Mouse (Mus musculus): Measurements from ENCODE around the gene Ptpn3. TPM values are rescaled to one million over a fixed set of nuclear protein-coding genes. Genes with fewer than 3 reads are reported as not detected.
"Not testable (repeated sequence)": the region's sequence is repeated elsewhere in the genome, so short reads cannot be mapped to it uniquely, and the experiment has no call there.

Gene Ptpn3
- polyA plus RNA-seq, 1 experiment from 2014 or later = 2.6 TPM

DNA sequence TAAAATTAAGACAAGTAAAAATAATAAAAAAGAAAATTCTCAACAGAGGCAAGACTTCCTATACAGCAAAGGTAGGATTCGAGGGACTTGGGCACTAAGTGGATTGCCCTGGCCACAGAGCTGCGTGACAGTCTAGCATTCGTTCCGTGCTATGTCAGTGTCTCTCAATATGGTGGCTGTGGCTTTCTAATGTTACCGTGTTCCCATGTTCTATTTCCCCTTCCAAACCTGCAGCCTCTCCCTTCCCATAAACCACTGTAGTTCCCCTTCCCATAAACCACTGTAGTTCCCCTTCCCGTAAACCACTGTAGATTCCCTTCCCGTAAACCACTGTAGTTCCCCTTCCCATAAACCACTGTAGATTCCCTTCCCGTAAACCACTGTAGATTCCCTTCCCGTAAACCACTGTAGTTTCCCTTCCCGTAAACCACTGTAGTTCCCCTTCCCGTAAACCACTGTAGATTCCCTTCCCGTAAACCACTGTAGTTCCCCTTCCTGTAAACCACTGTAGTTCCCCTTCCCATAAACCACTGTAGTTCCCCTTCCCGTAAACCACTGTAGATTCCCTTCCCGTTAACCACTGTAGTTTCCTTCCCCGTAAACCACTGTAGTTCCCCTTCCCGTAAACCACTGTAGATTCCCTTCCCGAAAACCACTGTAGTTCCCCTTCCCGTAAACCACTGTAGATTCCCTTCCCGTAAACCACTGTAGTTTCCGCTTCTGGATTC is 102.8 kb downstream of the Ptpn3 start:
- not testable (repeated sequence) for H3K4me3 ChIP-seq (replicated peaks; ENCODE audit: low read length); H3K27me3 ChIP-seq (replicated peaks; ENCODE audit: control insufficient read depth, insufficient read depth, low read length); ATAC-seq; H3K27ac ChIP-seq (ENCODE audit: low read length); H3K9me3 ChIP-seq (ENCODE audit: control insufficient read depth, low read length); H3K4me2 ChIP-seq (ENCODE audit: low read length); H3K9ac ChIP-seq (replicated peaks; ENCODE audit: low read depth, low read length); H3K36me3 ChIP-seq (ENCODE audit: control insufficient read depth, insufficient read depth); H3K4me1 ChIP-seq (replicated peaks; ENCODE audit: control insufficient read depth, insufficient read depth, low read length)
- WGBS = 98% methylated on average over 20 of the region's 20 CpGs

DNA sequence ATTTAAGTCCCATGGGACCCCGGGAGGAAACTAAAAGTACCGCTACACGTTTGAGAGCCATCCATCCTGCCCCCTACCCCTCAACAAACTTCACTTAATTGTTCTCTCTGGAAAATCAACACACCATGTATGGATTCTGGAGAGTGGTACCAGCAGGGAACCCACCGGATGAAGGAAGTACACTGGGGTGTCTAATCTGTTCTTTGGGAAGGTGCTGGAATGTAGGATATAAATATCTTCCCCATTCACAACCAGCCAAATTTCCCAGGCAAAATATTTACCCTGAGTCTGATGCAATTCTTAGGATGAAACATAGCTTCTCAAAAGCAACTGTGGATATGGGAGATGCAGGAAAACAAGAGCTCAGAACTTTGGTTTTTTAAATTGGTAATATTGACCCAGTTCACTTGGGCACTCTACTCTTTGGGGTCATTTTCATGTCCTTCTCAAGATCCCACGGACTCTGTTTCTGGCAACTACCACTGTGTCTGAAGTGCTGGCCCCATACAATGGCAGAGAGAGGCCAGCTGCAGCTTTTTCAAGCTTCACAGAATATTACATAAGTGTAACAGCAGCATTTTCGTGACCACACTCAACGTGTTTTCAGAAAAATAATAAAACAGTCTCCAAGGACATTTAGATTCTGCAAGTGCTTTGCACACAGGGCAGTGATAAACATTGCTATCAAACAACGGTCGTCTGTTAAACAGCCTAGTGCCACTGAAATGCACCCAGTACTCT is 109.9 kb downstream of the Ptpn3 start:
- 74% methylated on average over 9 of the region's 9 CpGs for WGBS
- H3K4me3 ChIP-seq (replicated peaks; ENCODE audit: low read length) = no peak overlapping the region
- no peaks in the 10 kb centered on the region for H3K9me3 ChIP-seq (ENCODE audit: control insufficient read depth, low read length)
- H3K4me1 ChIP-seq (replicated peaks; ENCODE audit: control insufficient read depth, insufficient read depth, low read length) = no peaks in the 10 kb centered on the region
- H3K4me2 ChIP-seq (ENCODE audit: low read length) = no peak overlapping the region
- no peaks in the 10 kb centered on the region for H3K27me3 ChIP-seq (replicated peaks; ENCODE audit: control insufficient read depth, insufficient read depth, low read length)
- no peaks in the 10 kb centered on the region for H3K36me3 ChIP-seq (ENCODE audit: control insufficient read depth, insufficient read depth)
- H3K9ac ChIP-seq (replicated peaks; ENCODE audit: low read depth, low read length) = no peak overlapping the region
- no peak overlapping the region for H3K27ac ChIP-seq (ENCODE audit: low read length)
- no peak for ATAC-seq

GRCm38 (mm10) chr4:57189881-57190280 is 111.8 kb downstream of the Ptpn3 start:
- no peak overlapping the region for H3K27ac ChIP-seq (ENCODE audit: low read length)
- H3K9ac ChIP-seq (replicated peaks; ENCODE audit: low read depth, low read length) = no peak overlapping the region
- H3K36me3 ChIP-seq (ENCODE audit: control insufficient read depth, insufficient read depth) = no peaks in the 10 kb centered on the region
- no peak overlapping the region for H3K4me3 ChIP-seq (replicated peaks; ENCODE audit: low read length)
- H3K9me3 ChIP-seq (ENCODE audit: control insufficient read depth, low read length) = no peaks in the 10 kb centered on the region
- H3K27me3 ChIP-seq (replicated peaks; ENCODE audit: control insufficient read depth, insufficient read depth, low read length) = no peaks in the 10 kb centered on the region
- 90% methylated on average over 2 of the region's 2 CpGs for WGBS
- no peak overlapping the region for H3K4me2 ChIP-seq (ENCODE audit: low read length)
- ATAC-seq = no peak
- H3K4me1 ChIP-seq (replicated peaks; ENCODE audit: control insufficient read depth, insufficient read depth, low read length) = no peaks in the 10 kb centered on the region

GRCm38 (mm10) chr4:57186035-57186434 is 115.6 kb downstream of the Ptpn3 start:
- Histone ChIP-seq H3K4me3 (replicated peaks; ENCODE audit: low read length) (no peak overlapping the region), H3K4me1 (replicated peaks; ENCODE audit: control insufficient read depth, insufficient read depth, low read length) (no peaks in the 10 kb centered on the region), H3K9me3 (ENCODE audit: control insufficient read depth, low read length) (no peaks in the 10 kb centered on the region), H3K27me3 (replicated peaks; ENCODE audit: control insufficient read depth, insufficient read depth, low read length) (no peaks in the 10 kb centered on the region), H3K9ac (replicated peaks; ENCODE audit: low read depth, low read length) (no peak overlapping the region), H3K4me2 (ENCODE audit: low read length) (no peak overlapping the region), H3K27ac (ENCODE audit: low read length) (no peak overlapping the region), H3K36me3 (ENCODE audit: control insufficient read depth, insufficient read depth) (no peaks in the 10 kb centered on the region)
- 49% methylated on average over 6 of the region's 6 CpGs for WGBS
- no peak for ATAC-seq

GRCm38 (mm10) chr4:57185462-57185861 is 116.2 kb downstream of the Ptpn3 start:
- Histone ChIP-seq H3K9ac (replicated peaks; ENCODE audit: low read depth, low read length) (no peak overlapping the region), H3K4me1 (replicated peaks; ENCODE audit: control insufficient read depth, insufficient read depth, low read length) (no peaks in the 10 kb centered on the region), H3K4me3 (replicated peaks; ENCODE audit: low read length) (no peak overlapping the region), H3K9me3 (ENCODE audit: control insufficient read depth, low read length) (no peaks in the 10 kb centered on the region), H3K4me2 (ENCODE audit: low read length) (no peak overlapping the region), H3K27me3 (replicated peaks; ENCODE audit: control insufficient read depth, insufficient read depth, low read length) (no peaks in the 10 kb centered on the region), H3K36me3 (ENCODE audit: control insufficient read depth, insufficient read depth) (no peaks in the 10 kb centered on the region), H3K27ac (ENCODE audit: low read length) (no peak overlapping the region)
- WGBS = 81% methylated on average over 8 of the region's 8 CpGs
- ATAC-seq = no peak

GRCm38 (mm10) chr4:57183493-57183892 is 118.1 kb downstream of the Ptpn3 start:
- no peaks in the 10 kb centered on the region for H3K36me3 ChIP-seq (ENCODE audit: control insufficient read depth, insufficient read depth)
- 74% methylated on average over 4 of the region's 4 CpGs for WGBS

GRCm38 (mm10) chr4:57181538-57181937 is 120.1 kb downstream of the Ptpn3 start:
- 70% methylated on average over 1 of the region's 1 CpGs for WGBS
- Histone ChIP-seq H3K4me3 (replicated peaks; ENCODE audit: low read length) (no peak overlapping the region), H3K9me3 (ENCODE audit: control insufficient read depth, low read length) (no peaks in the 10 kb centered on the region), H3K36me3 (ENCODE audit: control insufficient read depth, insufficient read depth) (no peaks in the 10 kb centered on the region), H3K4me1 (replicated peaks; ENCODE audit: control insufficient read depth, insufficient read depth, low read length) (no peaks in the 10 kb centered on the region), H3K4me2 (ENCODE audit: low read length) (no peak overlapping the region), H3K27me3 (replicated peaks; ENCODE audit: control insufficient read depth, insufficient read depth, low read length) (no peaks in the 10 kb centered on the region), H3K27ac (ENCODE audit: low read length) (no peak overlapping the region), H3K9ac (replicated peaks; ENCODE audit: low read depth, low read length) (no peak overlapping the region)
- ATAC-seq = no peak

More at GRCm38 (mm10) chr4:57183493-57183892, 118.1 kb downstream of the Ptpn3 start:
- no peak overlapping the region for H3K4me3 ChIP-seq (replicated peaks; ENCODE audit: low read length)
- H3K9me3 ChIP-seq (ENCODE audit: control insufficient read depth, low read length) = no peaks in the 10 kb centered on the region
- H3K27me3 ChIP-seq (replicated peaks; ENCODE audit: control insufficient read depth, insufficient read depth, low read length) = no peaks in the 10 kb centered on the region
- no peak for ATAC-seq
- no peak overlapping the region for H3K27ac ChIP-seq (ENCODE audit: low read length)
- H3K9ac ChIP-seq (replicated peaks; ENCODE audit: low read depth, low read length) = no peak overlapping the region
- no peak overlapping the region for H3K4me2 ChIP-seq (ENCODE audit: low read length)
- no peaks in the 10 kb centered on the region for H3K4me1 ChIP-seq (replicated peaks; ENCODE audit: control insufficient read depth, insufficient read depth, low read length)

- no peaks in the 10 kb centered on the region for H3K9me3 ChIP-seq (ENCODE audit: control insufficient read depth, low read length)
- H3K4me2 ChIP-seq (ENCODE audit: low read length) = no peak overlapping the region
- whole genome bisulfite sequencing = 69% methylated on average over 4 of the region's 4 CpGs
- no peak overlapping the region for H3K9ac ChIP-seq (replicated peaks; ENCODE audit: low read depth, low read length)
- no peaks in the 10 kb centered on the region for H3K36me3 ChIP-seq (ENCODE audit: control insufficient read depth, insufficient read depth)
- H3K27me3 ChIP-seq (replicated peaks; ENCODE audit: control insufficient read depth, insufficient read depth, low read length) = no peaks in the 10 kb centered on the region
- no peak overlapping the region for H3K4me3 ChIP-seq (replicated peaks; ENCODE audit: low read length)
- ATAC-seq = no peak
- H3K27ac ChIP-seq (ENCODE audit: low read length) = no peak overlapping the region
- no peaks in the 10 kb centered on the region for H3K4me1 ChIP-seq (replicated peaks; ENCODE audit: control insufficient read depth, insufficient read depth, low read length)
These were observed 122.8 kb downstream of the Ptpn3 start for GRCm38 (mm10) chr4:57178881-57179280.

GRCm38 (mm10) chr4:57175329-57175728 is 126.3 kb downstream of the Ptpn3 start:
- no peak for ATAC-seq
- H3K27ac ChIP-seq (ENCODE audit: low read length) = no peak overlapping the region
- no peaks in the 10 kb centered on the region for H3K27me3 ChIP-seq (replicated peaks; ENCODE audit: control insufficient read depth, insufficient read depth, low read length)
- H3K9me3 ChIP-seq (ENCODE audit: control insufficient read depth, low read length) = no peaks in the 10 kb centered on the region
- H3K36me3 ChIP-seq (ENCODE audit: control insufficient read depth, insufficient read depth) = no peaks in the 10 kb centered on the region
- no peaks in the 10 kb centered on the region for H3K4me1 ChIP-seq (replicated peaks; ENCODE audit: control insufficient read depth, insufficient read depth, low read length)
- no peak overlapping the region for H3K4me2 ChIP-seq (ENCODE audit: low read length)
- H3K4me3 ChIP-seq (replicated peaks; ENCODE audit: low read length) = no peak overlapping the region
- no peak overlapping the region for H3K9ac ChIP-seq (replicated peaks; ENCODE audit: low read depth, low read length)
- 74% methylated on average over 10 of the region's 10 CpGs for WGBS
